Mouse (Mus musculus) testis, adult 2 months (tissue): ENCODE measurements around the gene B4gat1.

Experiments used
- CTCF ChIP-seq: fragments of 200-500 bp; IDR thresholded peaks from 2 replicates; pipeline ENCODE4 v1.5.1; 2012; ENCODE audit warnings: low read depth, mild to moderate bottlenecking, inconsistent platforms, low read length, moderate library complexity; ENCODE audit not compliant: control insufficient read depth, insufficient read depth, insufficient replicate concordance
- POLR2A ChIP-seq: fragments of 200-500 bp; IDR thresholded peaks from 2 replicates; pipeline ENCODE4 v1.6.1; 2012; ENCODE audit warnings: low read depth, mild to moderate bottlenecking, inconsistent platforms, low read length, moderate library complexity; ENCODE audit not compliant: control insufficient read depth

DNA sequence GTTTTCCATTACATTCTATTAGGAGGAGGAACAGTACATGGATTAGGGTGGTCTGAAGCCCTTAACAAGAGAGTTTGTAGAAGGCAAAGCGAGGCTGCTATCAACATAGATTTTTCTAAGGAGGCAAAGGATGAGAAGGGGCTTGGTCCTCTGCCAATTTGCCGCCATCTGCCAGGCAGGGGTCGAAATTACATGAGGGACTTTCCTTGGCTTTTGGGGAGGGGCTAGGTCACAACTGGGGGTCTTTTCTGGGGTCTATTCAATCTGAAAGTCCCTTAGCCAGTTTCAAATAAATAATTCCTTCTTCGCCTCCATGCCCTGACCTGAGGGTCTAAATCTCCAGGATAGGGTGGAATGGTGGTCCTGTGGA lies 48.4 kb upstream of the B4gat1 start, which contains the start of gene Npas4:
- TF ChIP-seq CTCF (no peak), POLR2A (no peak)
